Mouse (Mus musculus): ENCODE results near the gene Maf.

DNA sequence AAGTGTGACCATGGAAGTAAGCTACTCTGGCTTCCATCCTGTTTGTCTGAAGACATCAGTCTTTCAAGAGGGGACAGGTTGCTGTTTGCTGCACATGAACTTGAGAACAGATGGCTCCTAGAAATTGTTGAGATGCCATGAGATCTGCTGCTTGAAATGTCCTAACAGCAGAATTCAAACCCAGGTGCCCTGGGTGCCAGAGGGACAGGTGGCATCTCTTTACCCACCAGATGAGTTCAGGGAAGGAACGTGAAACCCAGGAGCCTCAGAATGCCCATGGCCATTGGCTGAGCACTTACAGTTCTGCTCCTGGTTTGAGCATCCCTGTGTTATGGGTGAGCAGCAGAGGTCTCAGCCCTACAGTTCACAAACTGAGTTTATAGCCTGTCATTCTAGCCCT lies 62.5 kb downstream of the Maf start:
- TF ChIP-seq GATA1 (IDR thresholded peaks at IDR 0.05; ENCODE audit: borderline replicate concordance, low read length) (no peak), FLI1 (IDR thresholded peaks at IDR 0.05; ENCODE audit: low read length) (no peak)

Data from megakaryocyte, embryonic 14.5 days (primary cell).